Mouse (Mus musculus) adrenal gland, adult (tissue): Measurements from ENCODE around the gene C030005K15Rik.
A peak's percentile ranks its signal among the peaks of the same experiment; 100 is the strongest.
"Not testable (repeated sequence)": the region's sequence is repeated elsewhere in the genome, so short reads cannot be mapped to it uniquely, and the experiment has no call there.

Experiments
- DNase-seq, 2 experiments: peaks; one replicate each; pipeline ENCODE4 v3.0.0; 2022 to 2023; ENCODE audit warnings: low spot score in 1 of 2; ENCODE audit not compliant: inconsistent age in 2 of 2

The C030005K15Rik gene

GRCm38 (mm10) chr10:97726655-97727054 is at the start of gene C030005K15Rik:
Gene C030005K15Rik, minus strand, starts transcription at chr10:97726755.
- DNase-seq, result not testable (repeated sequence)

GRCm38 (mm10) chr10:97768171-97768749 is 41.7 kb upstream of the C030005K15Rik start:
- no peak for DNase-seq

- DNase-seq, result no peak
Observed at GRCm38 (mm10) chr10:97753821-97754220, 27.3 kb upstream of the C030005K15Rik start.

- no peak for DNase-seq
Observed at GRCm38 (mm10) chr10:97747231-97747630, 20.7 kb upstream of the C030005K15Rik start.

GRCm38 (mm10) chr10:97725929-97726328 is 626 bp downstream of the C030005K15Rik start:
- DNase-seq, result no peak

GRCm38 (mm10) chr10:97722709-97723108 is 3.8 kb downstream of the C030005K15Rik start:
- no peak for DNase-seq

GRCm38 (mm10) chr10:97720625-97721024 is 5.9 kb downstream of the C030005K15Rik start:
- no peak for DNase-seq

GRCm38 (mm10) chr10:97718021-97718420 is 8.5 kb downstream of the C030005K15Rik start:
- no peak for DNase-seq

GRCm38 (mm10) chr10:97717233-97717632 is 9.3 kb downstream of the C030005K15Rik start:
- DNase-seq, result no peak

GRCm38 (mm10) chr10:97715289-97715906 is 11.2 kb downstream of the C030005K15Rik start:
- no peak for DNase-seq

GRCm38 (mm10) chr10:97714584-97714983 is 12.0 kb downstream of the C030005K15Rik start:
- DNase-seq, result no peak

GRCm38 (mm10) chr10:97712687-97713086 is 13.9 kb downstream of the C030005K15Rik start:
- peak in 1 of 2 experiments; percentile 65 for DNase-seq

GRCm38 (mm10) chr10:97704562-97704961 is 22.0 kb downstream of the C030005K15Rik start:
- DNase-seq, result peak in 1 of 2 experiments; percentile 67

GRCm38 (mm10) chr10:97702321-97702720 is 24.2 kb downstream of the C030005K15Rik start:
- no peak for DNase-seq

GRCm38 (mm10) chr10:97693398-97694135 is 33.0 kb downstream of the C030005K15Rik start:
- no peak for DNase-seq

- DNase-seq, result no peak
Observed at GRCm38 (mm10) chr10:97692913-97693312, 33.6 kb downstream of the C030005K15Rik start, which contains the start of gene Ccer1. Gene Ccer1, plus strand, starts transcription at chr10:97693059.

- DNase-seq, result no peak
Observed at GRCm38 (mm10) chr10:97689425-97689824, 37.1 kb downstream of the C030005K15Rik start.

GRCm38 (mm10) chr10:97687198-97687597 is 39.4 kb downstream of the C030005K15Rik start:
- peak in 1 of 2 experiments; percentile 22 for DNase-seq

GRCm38 (mm10) chr10:97682981-97683380 is 43.6 kb downstream of the C030005K15Rik start:
- no peak for DNase-seq
